Mouse (Mus musculus) forebrain, embryonic 10.5 days (tissue): ENCODE data around the gene Trpm8. TPM values are rescaled to one million over a fixed set of nuclear protein-coding genes. Genes with fewer than 3 reads are reported as not detected.
A peak's percentile ranks its signal among the peaks of the same experiment; 100 is the strongest.

Source experiments
- DNase-seq: peaks from one replicate; pipeline ENCODE4 v3.0.0-alpha.2; 2017; ENCODE audit warnings: low spot score; ENCODE audit errors: extremely low spot score
- H3K27ac ChIP-seq: fragments of 300-500 bp; sonication (generic); 2 replicates; pipeline ENCODE4 v1.5.1; 2016; ENCODE audit warnings: mild to moderate bottlenecking
- H3K27me3 ChIP-seq: fragments of 300-500 bp; sonication (generic); 2 replicates; pipeline ENCODE4 v1.6.1; 2016; ENCODE audit warnings: mild to moderate bottlenecking; ENCODE audit not compliant: poor library complexity, severe bottlenecking
- H3K36me3 ChIP-seq: fragments of 300-500 bp; sonication (generic); replicated peaks from 2 replicates; pipeline ENCODE4 v1.6.1; 2016; ENCODE audit warnings: mild to moderate bottlenecking, moderate library complexity
- H3K4me1 ChIP-seq: fragments of 300-500 bp; sonication (generic); 2 replicates; pipeline ENCODE4 v1.6.1; 2016
- H3K4me3 ChIP-seq: fragments of 300-500 bp; sonication (generic); 2 replicates; pipeline ENCODE4 v1.5.1; 2016; ENCODE audit warnings: mild to moderate bottlenecking, moderate library complexity
- H3K9me3 ChIP-seq: fragments of 300-500 bp; sonication (generic); 2 replicates; pipeline ENCODE4 v1.6.1; 2016; ENCODE audit warnings: mild to moderate bottlenecking, moderate library complexity
- WGBS: fragments of 180-500 bp; shearing (Covaris S2); methylation state at CpG from one replicate; pipeline ENCODE4 v1.1.7; 2016; 5-methylcytosine and 5-hydroxymethylcytosine counted together
- polyA plus RNA-seq: library from polyadenylated mRNA; unstranded; fragments of >200 nt; fragmentation: Nextera tagmentation; extraction: Ambion mirVana; gene quantifications from 2 replicates; pipeline ENCODE4 v1.2.1, GENCODE M21; 2016

Trpm8 gene
- not detected in 2 replicates for polyA plus RNA-seq

- H3K27ac ChIP-seq: peak within 1 kb of the TSS; percentile 88
- H3K9me3 ChIP-seq: peaks cover 59% of the 10 kb centered on the region
- 2% methylated on average over 50 of the region's 50 CpGs for WGBS
Measured at GRCm38 (mm10) chr1:88277098-88277817, at the start of gene Trpm8, which contains the start of gene Hjurp. TSS of gene Trpm8 (plus strand) at chr1:88277661. TSS of gene Hjurp (minus strand) at chr1:88277633.

GRCm38 (mm10) chr1:88228121-88228520, 49.3 kb upstream of the Trpm8 start:
- DNase-seq: no peak

More at GRCm38 (mm10) chr1:88277098-88277817, at the start of gene Trpm8, which contains the start of gene Hjurp:
- Histone ChIP-seq H3K27me3 (no peaks in the 10 kb centered on the region), H3K36me3 (peaks cover 40% of the 10 kb centered on the region), H3K4me1 (peaks cover 19% of the 10 kb centered on the region), H3K4me3 (peak within 1 kb of the TSS; percentile 53)
- peak; percentile 100 for DNase-seq

GRCm38 (mm10) chr1:88229566-88229965, 47.9 kb upstream of the Trpm8 start:
- H3K27ac ChIP-seq: no peak overlapping the region
- WGBS: 85% methylated on average over 3 of the region's 3 CpGs
- no peak for DNase-seq
- peaks cover 94% of the 10 kb centered on the region for H3K9me3 ChIP-seq
- H3K36me3 ChIP-seq: no peaks in the 10 kb centered on the region
- H3K27me3 ChIP-seq: no peaks in the 10 kb centered on the region
- no peak overlapping the region for H3K4me3 ChIP-seq
- H3K4me1 ChIP-seq: no peaks in the 10 kb centered on the region

More at GRCm38 (mm10) chr1:88228121-88228520, 49.3 kb upstream of the Trpm8 start:
- no peaks in the 10 kb centered on the region for H3K36me3 ChIP-seq
- no peaks in the 10 kb centered on the region for H3K27me3 ChIP-seq
- no peaks in the 10 kb centered on the region for H3K4me1 ChIP-seq
- H3K27ac ChIP-seq: no peak overlapping the region
- H3K9me3 ChIP-seq: peaks cover 79% of the 10 kb centered on the region
- no peak overlapping the region for H3K4me3 ChIP-seq
- WGBS: 71% methylated on average over 7 of the region's 7 CpGs

- no peak for DNase-seq
- WGBS: 87% methylated on average over 5 of the region's 5 CpGs
- H3K27me3 ChIP-seq: no peaks in the 10 kb centered on the region
- H3K4me1 ChIP-seq: no peaks in the 10 kb centered on the region
- no peak overlapping the region for H3K4me3 ChIP-seq
- H3K9me3 ChIP-seq: peaks cover 98% of the 10 kb centered on the region
- H3K36me3 ChIP-seq: no peaks in the 10 kb centered on the region
- no peak overlapping the region for H3K27ac ChIP-seq
Measured at GRCm38 (mm10) chr1:88229986-88230385, 47.5 kb upstream of the Trpm8 start.

GRCm38 (mm10) chr1:88230421-88230820, 47.0 kb upstream of the Trpm8 start:
- Histone ChIP-seq H3K27ac (no peak overlapping the region), H3K4me3 (no peak overlapping the region), H3K36me3 (no peaks in the 10 kb centered on the region), H3K9me3 (peaks cover 100% of the 10 kb centered on the region), H3K27me3 (no peaks in the 10 kb centered on the region), H3K4me1 (no peaks in the 10 kb centered on the region)
- DNase-seq: no peak
- 75% methylated on average over 7 of the region's 7 CpGs for WGBS

GRCm38 (mm10) chr1:88230981-88231802, 46.3 kb upstream of the Trpm8 start:
- no peak for DNase-seq
- Histone ChIP-seq H3K27ac (no peak overlapping the region), H3K4me3 (no peak overlapping the region), H3K27me3 (no peaks in the 10 kb centered on the region), H3K9me3 (peaks cover 100% of the 10 kb centered on the region), H3K36me3 (no peaks in the 10 kb centered on the region), H3K4me1 (no peaks in the 10 kb centered on the region)
- WGBS: 80% methylated on average over 6 of the region's 6 CpGs

- no peak for DNase-seq
Measured at GRCm38 (mm10) chr1:88231803-88232499, 45.5 kb upstream of the Trpm8 start.

GRCm38 (mm10) chr1:88232664-88233380, 44.6 kb upstream of the Trpm8 start:
- WGBS: 56% methylated on average over 3 of the region's 3 CpGs
- H3K4me3 ChIP-seq: no peak overlapping the region
- H3K4me1 ChIP-seq: no peaks in the 10 kb centered on the region
- H3K9me3 ChIP-seq: peaks cover 98% of the 10 kb centered on the region
- no peaks in the 10 kb centered on the region for H3K36me3 ChIP-seq
- no peak overlapping the region for H3K27ac ChIP-seq
- DNase-seq: no peak
- no peaks in the 10 kb centered on the region for H3K27me3 ChIP-seq

More at GRCm38 (mm10) chr1:88231803-88232499, 45.5 kb upstream of the Trpm8 start:
- peaks cover 98% of the 10 kb centered on the region for H3K9me3 ChIP-seq
- H3K4me1 ChIP-seq: no peaks in the 10 kb centered on the region
- no peak overlapping the region for H3K4me3 ChIP-seq
- H3K27me3 ChIP-seq: no peaks in the 10 kb centered on the region
- 72% methylated on average over 7 of the region's 7 CpGs for WGBS
- no peak overlapping the region for H3K27ac ChIP-seq
- no peaks in the 10 kb centered on the region for H3K36me3 ChIP-seq

GRCm38 (mm10) chr1:88233421-88234247, 43.8 kb upstream of the Trpm8 start:
- no peak overlapping the region for H3K27ac ChIP-seq
- WGBS: 74% methylated on average over 14 of the region's 14 CpGs
- DNase-seq: no peak

GRCm38 (mm10) chr1:88234248-88234610, 43.2 kb upstream of the Trpm8 start:
- WGBS: 68% methylated on average over 4 of the region's 4 CpGs
- peaks cover 98% of the 10 kb centered on the region for H3K9me3 ChIP-seq
- no peak overlapping the region for H3K27ac ChIP-seq
- no peak for DNase-seq
- H3K27me3 ChIP-seq: no peaks in the 10 kb centered on the region
- H3K4me3 ChIP-seq: no peak overlapping the region
- H3K4me1 ChIP-seq: no peaks in the 10 kb centered on the region
- H3K36me3 ChIP-seq: no peaks in the 10 kb centered on the region

More at GRCm38 (mm10) chr1:88233421-88234247, 43.8 kb upstream of the Trpm8 start:
- Histone ChIP-seq H3K4me1 (no peaks in the 10 kb centered on the region), H3K9me3 (peaks cover 98% of the 10 kb centered on the region), H3K27me3 (no peaks in the 10 kb centered on the region), H3K36me3 (no peaks in the 10 kb centered on the region), H3K4me3 (no peak overlapping the region)

GRCm38 (mm10) chr1:88234646-88235045, 42.8 kb upstream of the Trpm8 start:
- Histone ChIP-seq H3K9me3 (peaks cover 98% of the 10 kb centered on the region), H3K4me1 (no peaks in the 10 kb centered on the region), H3K27ac (no peak overlapping the region), H3K27me3 (no peaks in the 10 kb centered on the region), H3K4me3 (no peak overlapping the region), H3K36me3 (no peaks in the 10 kb centered on the region)
- WGBS: 44% methylated on average over 5 of the region's 5 CpGs
- DNase-seq: no peak
